Mouse (Mus musculus) ES-Bruce4 (cell line): ENCODE measurements around the gene Map1b. TPM values are rescaled to one million over a fixed set of nuclear protein-coding genes. Genes with fewer than 3 reads are reported as not detected.

ENCODE experiments used
- H3K27ac ChIP-seq: 2 replicates; pipeline ENCODE4 v1.5.1; 2012; ENCODE audit warnings: low read length, inconsistent platforms; ENCODE audit not compliant: insufficient read depth
- H3K27me3 ChIP-seq: 2 replicates; pipeline ENCODE4 v1.6.1; 2012; ENCODE audit warnings: mild to moderate bottlenecking, low read length, inconsistent platforms; ENCODE audit not compliant: control insufficient read depth, poor library complexity, insufficient read depth, severe bottlenecking
- H3K36me3 ChIP-seq: 2 replicates; pipeline ENCODE4 v1.6.1; 2012; ENCODE audit warnings: inconsistent platforms, mild to moderate bottlenecking, low read length, moderate library complexity; ENCODE audit not compliant: control insufficient read depth, poor library complexity, insufficient read depth, severe bottlenecking
- H3K4me1 ChIP-seq: one replicate; pipeline ENCODE4 v1.8.1; 2011; ENCODE audit warnings: low read length; ENCODE audit not compliant: control insufficient read depth, insufficient read depth
- H3K4me3 ChIP-seq: 2 replicates; pipeline ENCODE4 v1.5.1; 2011; ENCODE audit warnings: low read depth, mild to moderate bottlenecking, low read length
- H3K9ac ChIP-seq: 2 replicates; pipeline ENCODE4 v1.6.1; 2012; ENCODE audit warnings: low read depth, mild to moderate bottlenecking, inconsistent platforms; ENCODE audit not compliant: poor library complexity, severe bottlenecking
- H3K9me3 ChIP-seq: replicated peaks from 2 replicates; pipeline ENCODE4 v1.6.1; 2012; ENCODE audit warnings: mild to moderate bottlenecking, low read length, inconsistent platforms; ENCODE audit not compliant: control insufficient read depth, poor library complexity, insufficient read depth, severe bottlenecking
- CTCF ChIP-seq: IDR thresholded peaks from one replicate; pipeline ENCODE4 v1.8.1; 2011; ENCODE audit warnings: low read depth, low read length
- EP300 ChIP-seq: IDR thresholded peaks from 2 replicates; pipeline ENCODE4 v1.6.1; 2011; ENCODE audit warnings: low read depth, low read length; ENCODE audit not compliant: insufficient read depth
- POLR2A ChIP-seq: IDR thresholded peaks from one replicate; pipeline ENCODE4 v1.8.1; 2011; ENCODE audit warnings: low read length; ENCODE audit not compliant: insufficient read depth
- polyA plus RNA-seq: library from polyadenylated mRNA; stranded (reverse); fragments of >200 nt; gene quantifications from 2 replicates; pipeline ENCODE4 v1.2.4, GENCODE M21; 2011; ENCODE audit warnings: low read depth; ENCODE audit not compliant: missing spikeins, insufficient read depth, insufficient read length

The Map1b gene
- polyA plus RNA-seq, 1 experiment: 47.9 TPM

- Histone ChIP-seq H3K4me3 (no peak overlapping the region), H3K9ac (no peak overlapping the region), H3K36me3 (no peaks in the 10 kb centered on the region), H3K27me3 (no peaks in the 10 kb centered on the region), H3K4me1 (peaks cover 5% of the 10 kb centered on the region), H3K27ac (no peak overlapping the region), H3K9me3 (no peaks in the 10 kb centered on the region; the same call in 1 of the 2 replicates)
- TF ChIP-seq EP300 (no peak), CTCF (no peak)
These were observed 65.6 kb downstream of the Map1b start for GRCm38 (mm10) chr13:99450766-99451165.

- no peaks in the 10 kb centered on the region for H3K36me3 ChIP-seq
- H3K27ac ChIP-seq: no peak overlapping the region
- H3K4me3 ChIP-seq: no peak overlapping the region
- H3K27me3 ChIP-seq: no peaks in the 10 kb centered on the region
- TF ChIP-seq EP300 (no peak), CTCF (no peak), POLR2A (no peak)
- no peaks in the 10 kb centered on the region; the same call in 1 of the 2 replicates for H3K9me3 ChIP-seq
- no peak overlapping the region for H3K9ac ChIP-seq
- H3K4me1 ChIP-seq: peaks cover 5% of the 10 kb centered on the region
These were observed 66.8 kb downstream of the Map1b start for GRCm38 (mm10) chr13:99449547-99449946.

DNA sequence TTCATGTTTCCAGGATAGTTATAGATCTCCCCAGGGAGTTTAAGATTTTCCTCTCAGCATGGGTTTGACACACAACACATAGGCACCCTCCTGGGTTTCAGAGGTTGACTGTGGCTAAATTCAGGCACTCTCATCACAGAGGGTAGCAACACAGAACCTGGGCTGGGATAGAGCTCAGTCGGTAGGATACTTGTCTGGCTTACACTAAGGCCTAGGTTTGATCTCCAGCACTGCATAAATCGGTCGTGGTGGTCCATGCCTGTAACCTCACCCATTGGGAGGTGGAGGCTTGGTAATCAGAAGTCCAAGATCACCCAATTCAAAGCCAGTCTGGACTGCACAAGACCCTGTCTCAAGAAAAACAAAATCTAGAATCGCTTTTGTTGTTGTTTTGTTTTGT lies 68.1 kb downstream of the Map1b start:
- H3K4me3 ChIP-seq: no peak overlapping the region
- no peaks in the 10 kb centered on the region; the same call in 1 of the 2 replicates for H3K9me3 ChIP-seq
- no peaks in the 10 kb centered on the region for H3K27me3 ChIP-seq
- peaks cover 5% of the 10 kb centered on the region for H3K4me1 ChIP-seq
- TF ChIP-seq POLR2A (no peak), CTCF (no peak), EP300 (no peak)
- H3K9ac ChIP-seq: no peak overlapping the region
- no peak overlapping the region for H3K27ac ChIP-seq
- no peaks in the 10 kb centered on the region for H3K36me3 ChIP-seq

GRCm38 (mm10) chr13:99447403-99448199 lies 68.7 kb downstream of the Map1b start:
- Histone ChIP-seq H3K4me3 (no peak overlapping the region), H3K27me3 (no peaks in the 10 kb centered on the region), H3K9me3 (no peaks in the 10 kb centered on the region; the same call in 1 of the 2 replicates), H3K36me3 (no peaks in the 10 kb centered on the region), H3K4me1 (peaks cover 5% of the 10 kb centered on the region), H3K27ac (no peak overlapping the region), H3K9ac (no peak overlapping the region)
- TF ChIP-seq EP300 (no peak), POLR2A (no peak), CTCF (no peak)

- no peak overlapping the region for H3K9ac ChIP-seq
These were observed 69.3 kb downstream of the Map1b start for GRCm38 (mm10) chr13:99447002-99447401.

GRCm38 (mm10) chr13:99444880-99445279 lies 71.5 kb downstream of the Map1b start:
- Histone ChIP-seq H3K9me3 (no peaks in the 10 kb centered on the region; the same call in 1 of the 2 replicates), H3K36me3 (peaks cover 4% of the 10 kb centered on the region; the same call in 1 of the 2 replicates), H3K4me1 (peaks cover 5% of the 10 kb centered on the region), H3K9ac (no peak overlapping the region), H3K27ac (peak overlapping the region; percentile 53), H3K27me3 (no peaks in the 10 kb centered on the region), H3K4me3 (peak overlapping the region; percentile 7)
- TF ChIP-seq EP300: peak; percentile 70; the same call in 1 of the 2 replicates
- no peak for TF ChIP-seq POLR2A

More at GRCm38 (mm10) chr13:99447002-99447401, 69.3 kb downstream of the Map1b start:
- H3K9me3 ChIP-seq: no peaks in the 10 kb centered on the region; the same call in 1 of the 2 replicates
- H3K4me3 ChIP-seq: no peak overlapping the region
- H3K36me3 ChIP-seq: no peaks in the 10 kb centered on the region
- TF ChIP-seq CTCF: no peak
- no peak for TF ChIP-seq EP300
- peaks cover 5% of the 10 kb centered on the region for H3K4me1 ChIP-seq
- H3K27me3 ChIP-seq: no peaks in the 10 kb centered on the region
- no peak overlapping the region for H3K27ac ChIP-seq
